Mouse (Mus musculus): ENCODE results near the gene Adh1.

DNA sequence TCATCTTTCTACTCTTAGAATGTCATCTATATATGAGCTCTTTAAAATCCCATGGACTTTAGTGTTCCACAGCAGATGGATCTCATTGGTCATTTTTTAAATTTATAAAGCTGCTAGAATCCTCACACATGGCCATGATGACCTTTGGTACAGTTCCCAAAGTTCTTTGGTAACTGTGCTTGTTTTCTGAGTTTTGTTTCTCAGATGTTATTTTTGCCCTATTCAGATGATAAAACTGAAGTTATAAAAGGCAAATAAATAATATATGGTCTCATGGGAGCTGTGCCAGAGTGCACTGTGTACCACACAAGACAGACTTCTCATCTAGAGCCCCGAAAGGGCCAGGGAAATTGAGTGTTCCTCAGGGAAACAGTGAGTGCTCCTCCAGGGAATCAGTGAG is 31.3 kb upstream of the Adh1 start:
- TF ChIP-seq TCF12 (IDR thresholded peaks at IDR 0.05; ENCODE audit: insufficient read depth, poor library complexity, severe bottlenecking) (no peak), POLR2A (IDR thresholded peaks at IDR 0.05; ENCODE audit: insufficient read length, low read depth) (no peak), MAX (IDR thresholded peaks at IDR 0.05; ENCODE audit: low read depth) (no peak), E2F4 (IDR thresholded peaks at IDR 0.05; ENCODE audit: insufficient read depth) (no peak), MYOG (IDR thresholded peaks at IDR 0.05; ENCODE audit: control insufficient read depth in 1 of 3, insufficient read depth in 1 of 3, insufficient read length in 2 of 3, low read depth in 2 of 3) (no peak), TCF3 (IDR thresholded peaks at IDR 0.05; ENCODE audit: insufficient read length, low read depth) (no peak), USF1 (IDR thresholded peaks at IDR 0.05; ENCODE audit: low read depth) (no peak), SRF (IDR thresholded peaks at IDR 0.05; ENCODE audit: control insufficient read depth, insufficient read length, low read depth) (no peak), CEBPB (IDR thresholded peaks at IDR 0.05; ENCODE audit: insufficient read depth, poor library complexity, severe bottlenecking) (no peak), POLR2AphosphoS2 (IDR thresholded peaks at IDR 0.05; ENCODE audit: insufficient read length, low read depth) (no peak)

Data from myocyte (in vitro differentiated cells).